Mouse (Mus musculus) left cerebral cortex, postnatal 10 days (tissue): ENCODE data around the gene Nxn. TPM values are rescaled to one million over a fixed set of nuclear protein-coding genes. Genes with fewer than 3 reads are reported as not detected.
A peak's percentile ranks its signal among the peaks of the same experiment; 100 is the strongest.

Source experiments
- DNase-seq, 2 experiments: peaks; one replicate each; pipeline ENCODE4 v3.0.0; 2021 to 2022; ENCODE audit warnings: low spot score in 2 of 2, mixed read lengths in 1 of 2; ENCODE audit errors: extremely low spot score in 1 of 2
- intact Hi-C: fragments of 180-260 bp; cut with DNase I; formaldehyde crosslinking; loops from one replicate; pipeline ENCODE4 v1.15.1; 2025
- total RNA-seq, 2 experiments: library from RNA; stranded (reverse); gene quantifications; 2 replicates each; pipeline ENCODE4 v1.2.3; 2021

Nxn gene
- total RNA-seq, 2 experiments from 2014 or later, result 8.5 to 13.2 TPM

- no peak for DNase-seq
- intact Hi-C loops, result no loop called here
These were observed 142.8 kb downstream of the Nxn start for GRCm38 (mm10) chr11:76256129-76256528.

GRCm38 (mm10) chr11:76255431-76256001, 143.4 kb downstream of the Nxn start:
- intact Hi-C loops, result no loop called here
- peak in 1 of 2 experiments; percentile 47 for DNase-seq

GRCm38 (mm10) chr11:76253918-76254264, 145.0 kb downstream of the Nxn start:
- intact Hi-C loops, result loop anchor here (2.0 kb wide), 1 partner anchor 145 kb away; the partner anchor contains the start of gene Nxn
- DNase-seq, result peak in 1 of 2 experiments; percentile 55

- intact Hi-C loops, result loop anchor here (2.0 kb wide), 1 partner anchor 145 kb away; the partner anchor contains the start of gene Nxn
- peak; percentile 78 to 86 for DNase-seq
These were observed 145.6 kb downstream of the Nxn start for GRCm38 (mm10) chr11:76253145-76253917.

GRCm38 (mm10) chr11:76252036-76252435, 146.9 kb downstream of the Nxn start:
- no peak for DNase-seq
- intact Hi-C loops, result loop anchor here (2.0 kb wide), 1 partner anchor 147 kb away; the partner anchor contains the start of gene Nxn

- no peak for DNase-seq
- intact Hi-C loops, result no loop called here
These were observed 151.7 kb downstream of the Nxn start for GRCm38 (mm10) chr11:76247239-76247638.

GRCm38 (mm10) chr11:76246439-76246838, 152.5 kb downstream of the Nxn start:
- no peak for DNase-seq
- intact Hi-C loops, result no loop called here

GRCm38 (mm10) chr11:76243811-76244546, 155.0 kb downstream of the Nxn start:
- no peak for DNase-seq
- intact Hi-C loops, result no loop called here

- peak; percentile 91 to 95 for DNase-seq
- intact Hi-C loops, result no loop called here
These were observed 155.8 kb downstream of the Nxn start, which contains the start of the genes Mrm3 and Glod4 for GRCm38 (mm10) chr11:76242901-76243810. Gene Mrm3, plus strand, starts transcription at chr11:76243715. Gene Glod4, minus strand, starts transcription at chr11:76243725.

- intact Hi-C loops, result no loop called here
- DNase-seq, result no peak
These were observed 159.2 kb downstream of the Nxn start for GRCm38 (mm10) chr11:76239750-76240149.

- DNase-seq, result no peak
- intact Hi-C loops, result no loop called here
These were observed 162.8 kb downstream of the Nxn start for GRCm38 (mm10) chr11:76236136-76236535.

- no peak for DNase-seq
- intact Hi-C loops, result no loop called here
These were observed 173.9 kb downstream of the Nxn start for GRCm38 (mm10) chr11:76225051-76225450.

GRCm38 (mm10) chr11:76224631-76225030, 174.3 kb downstream of the Nxn start:
- intact Hi-C loops, result no loop called here

GRCm38 (mm10) chr11:76217390-76217800, 181.5 kb downstream of the Nxn start, which contains the start of the genes Dbil5 and Gemin4:
Gene Dbil5, plus strand, starts transcription at chr11:76217608.
Gene Gemin4, minus strand, starts transcription at chr11:76217664.
- intact Hi-C loops, result no loop called here
- peak; percentile 93 to 98 for DNase-seq

More at GRCm38 (mm10) chr11:76224631-76225030, 174.3 kb downstream of the Nxn start:
- no peak for DNase-seq

- peak in 1 of 2 experiments; percentile 61 for DNase-seq
These were observed 182.1 kb downstream of the Nxn start for GRCm38 (mm10) chr11:76216681-76217389.

GRCm38 (mm10) chr11:76216049-76216540, 182.8 kb downstream of the Nxn start:
- intact Hi-C loops, result no loop called here
- no peak for DNase-seq

More at GRCm38 (mm10) chr11:76216681-76217389, 182.1 kb downstream of the Nxn start:
- intact Hi-C loops, result no loop called here

- DNase-seq, result no peak
- intact Hi-C loops, result no loop called here
These were observed 183.9 kb downstream of the Nxn start for GRCm38 (mm10) chr11:76215011-76215410.
